Mouse (Mus musculus) brain, embryonic 14.5 days (tissue): ENCODE measurements around the gene Ndufc2.

ENCODE experiments used
- CTCF ChIP-seq: fragments of 200-500 bp; IDR thresholded peaks from 2 replicates; pipeline ENCODE4 v1.5.1; 2012; ENCODE audit warnings: inconsistent platforms, mild to moderate bottlenecking, moderate library complexity, borderline replicate concordance; ENCODE audit not compliant: insufficient read depth, insufficient read length; ENCODE audit errors: extremely low read depth
- POLR2A ChIP-seq: fragments of 200-500 bp; IDR thresholded peaks from 2 replicates; pipeline ENCODE4 v1.6.1; 2012; ENCODE audit warnings: mild to moderate bottlenecking, inconsistent platforms, borderline replicate concordance; ENCODE audit not compliant: poor library complexity, insufficient read depth, insufficient read length, severe bottlenecking; ENCODE audit errors: extremely low read depth

DNA sequence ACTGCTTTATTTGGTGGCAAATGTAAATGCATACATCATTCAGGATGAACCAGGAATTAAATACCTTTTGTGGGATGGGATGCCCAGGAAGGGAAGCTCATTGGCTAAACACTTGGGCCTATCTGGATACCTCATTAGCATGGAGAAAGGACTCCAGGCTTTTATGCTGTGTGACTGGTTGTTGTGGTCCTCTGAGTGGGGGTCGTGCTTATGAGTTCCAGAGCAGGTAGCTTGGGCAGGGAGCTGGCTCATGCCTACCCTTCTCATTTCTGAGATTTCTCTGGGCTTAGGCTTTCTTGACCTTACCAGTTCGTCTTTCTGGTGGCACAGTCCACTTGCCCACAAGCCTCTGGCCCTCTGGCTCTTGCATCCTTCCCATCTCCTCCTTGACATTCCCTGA lies 5.4 kb upstream of the Ndufc2 start:
- TF ChIP-seq CTCF (no peak), POLR2A (no peak)
